Mouse (Mus musculus) adrenal gland (tissue): ENCODE data around the gene Clec16a.

Source experiments
- intact Hi-C: fragments of 180-260 bp; cut with DNase I; formaldehyde crosslinking; loops from one replicate; pipeline ENCODE4 v1.15.1; 2025

Gene Clec16a

DNA sequence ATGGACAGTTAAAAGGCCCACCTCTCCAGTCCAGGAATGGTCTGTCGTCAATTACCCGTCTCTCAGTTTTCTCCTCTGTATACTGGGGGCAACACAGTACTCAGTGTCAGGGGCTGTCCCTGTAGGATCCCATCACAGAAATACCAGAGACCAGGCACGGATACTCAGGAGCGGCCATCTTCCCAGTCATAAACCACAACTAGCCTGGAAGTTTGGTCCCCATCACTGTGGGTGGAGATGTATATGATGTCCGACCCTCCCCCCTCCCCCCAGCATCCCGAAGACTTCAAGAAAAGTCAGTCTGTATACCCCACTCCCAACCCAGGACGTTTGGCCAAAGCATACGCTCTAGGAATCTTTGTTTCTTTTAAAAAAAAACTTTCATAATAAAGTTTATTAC, 238.3 kb downstream of the Clec16a start:
- intact Hi-C loops = loop anchor here (5.0 to 10.0 kb wide), 3 partner anchors 61 to 211 kb away; no protein-coding TSS in a partner anchor

DNA sequence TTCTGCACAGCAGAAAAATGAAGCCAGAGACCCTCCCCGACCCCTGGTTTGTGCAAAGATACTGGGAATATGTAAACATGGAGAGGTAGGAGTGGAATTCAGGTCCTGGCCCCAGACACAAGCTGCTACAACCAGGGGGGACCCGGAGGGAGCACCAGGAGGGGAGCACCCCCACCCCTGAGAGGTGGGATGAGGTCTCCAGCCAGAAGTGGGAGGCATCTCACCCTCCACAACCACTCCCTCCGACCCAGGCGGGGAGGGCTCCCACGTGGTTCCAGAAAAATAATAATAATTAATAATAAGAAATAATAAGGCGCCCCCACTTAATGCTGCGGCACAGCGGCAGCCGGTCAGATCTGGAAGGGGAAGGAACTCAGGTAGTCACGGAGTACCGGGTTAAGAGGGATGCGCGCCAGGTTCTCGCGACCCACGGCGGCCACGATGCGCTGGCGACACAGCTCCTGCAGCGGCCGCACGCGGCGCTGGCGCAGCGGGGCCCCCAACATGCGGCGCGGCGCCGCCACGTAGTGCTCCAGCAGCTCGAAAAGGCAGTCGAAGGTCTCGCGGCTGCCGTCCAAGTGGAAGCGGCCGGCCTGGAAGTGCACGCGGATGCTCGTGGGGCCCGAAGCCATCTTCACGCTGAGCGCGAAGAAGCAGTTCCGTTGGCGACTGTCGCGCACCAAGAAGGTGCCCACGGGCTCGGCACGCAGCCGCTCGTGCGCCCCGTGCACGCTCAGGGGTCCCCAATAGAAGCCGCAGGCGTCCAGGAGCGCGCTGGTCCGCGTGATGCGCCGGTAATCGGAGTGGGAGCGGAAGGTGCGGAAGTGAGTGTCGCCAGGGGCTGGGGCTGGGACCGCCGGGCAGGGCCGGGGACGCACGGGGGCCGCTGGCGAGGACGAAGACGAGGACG, 239.0 kb downstream of the Clec16a start:
- intact Hi-C loops = loop anchor here (5.0 to 10.0 kb wide), 3 partner anchors 61 to 212 kb away; no protein-coding TSS in a partner anchor

DNA sequence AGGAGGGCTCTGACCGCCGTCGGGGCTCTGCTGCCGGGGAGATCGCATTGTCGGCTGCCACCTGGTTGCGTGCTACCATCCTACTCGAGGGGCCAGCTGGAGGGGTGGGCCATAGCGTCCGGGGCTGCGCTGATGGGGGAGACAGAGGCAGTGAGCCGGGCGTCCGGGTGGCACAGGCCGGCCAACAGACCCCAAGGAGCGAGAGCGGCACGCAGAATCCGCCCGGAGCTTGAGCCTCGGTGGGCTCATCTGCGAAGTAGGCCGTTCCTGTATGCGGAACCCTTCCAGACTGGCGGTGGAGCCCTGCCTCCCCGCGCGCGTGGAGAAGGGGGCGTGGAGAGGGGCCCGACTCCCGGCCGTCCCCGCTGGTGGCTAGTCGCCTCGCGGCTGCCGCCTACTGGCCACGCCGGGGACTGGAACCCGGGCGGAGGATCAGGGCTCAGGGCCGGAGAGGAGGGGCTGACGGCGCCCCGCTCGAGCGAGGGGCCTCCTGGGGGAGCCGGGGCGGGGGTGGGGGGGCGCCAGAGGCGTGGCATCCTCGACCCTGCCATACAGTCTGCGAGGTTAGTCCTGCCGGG, 239.7 kb downstream of the Clec16a start:
- intact Hi-C loops = loop anchor here (5.0 to 10.0 kb wide), 5 partner anchors 60 to 213 kb away; no protein-coding TSS in a partner anchor

DNA sequence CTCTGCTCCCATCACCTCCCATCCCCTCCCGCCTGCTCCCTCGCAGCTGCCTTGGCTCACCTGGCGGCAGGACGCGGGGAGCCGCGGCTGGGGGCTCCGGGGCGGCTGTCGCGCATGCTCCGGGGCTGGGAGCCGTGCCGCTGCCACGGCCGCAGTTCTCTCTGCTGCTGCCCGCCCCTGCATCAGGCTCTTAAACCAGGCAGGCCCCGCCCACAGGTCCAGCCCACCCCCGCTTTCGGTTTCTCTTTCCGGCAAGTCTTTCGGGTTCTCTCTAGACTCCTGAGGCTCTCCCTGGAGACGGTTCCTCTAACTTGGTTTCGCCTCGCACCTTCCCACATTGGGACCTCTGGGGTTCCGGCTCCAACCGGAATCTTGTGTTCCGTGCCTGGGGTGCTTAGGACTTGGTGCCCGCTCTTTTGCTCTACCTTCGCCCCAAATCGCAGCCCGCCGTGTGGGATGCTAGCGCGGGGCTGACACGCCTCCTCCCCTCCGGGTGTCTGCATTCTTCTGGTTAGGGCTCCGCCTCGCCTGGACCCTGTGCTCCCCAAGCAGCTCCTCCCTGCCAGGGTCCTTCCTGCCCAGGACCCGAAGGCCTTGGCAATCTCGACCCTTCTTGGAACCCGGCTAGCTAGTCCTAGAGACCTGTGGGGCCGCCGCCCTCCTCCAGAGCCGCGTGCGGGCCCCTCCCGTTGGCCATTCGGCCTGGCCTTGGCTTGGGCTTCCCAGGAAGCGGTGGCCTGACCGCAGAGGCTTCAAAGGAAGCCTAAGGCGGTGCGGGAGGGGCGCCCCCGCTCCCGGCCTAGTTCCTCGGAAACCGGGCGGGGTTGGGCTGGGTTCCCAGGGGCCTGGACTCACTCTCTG, 240.5 kb downstream of the Clec16a start, which contains the start of gene Socs1:
Gene Socs1 (minus strand): TSS at position 166 of the 861 bp plus-strand sequence.
- intact Hi-C loops = loop anchor here (5.0 to 10.0 kb wide), 3 partner anchors 59 to 143 kb away; no protein-coding TSS in a partner anchor

DNA sequence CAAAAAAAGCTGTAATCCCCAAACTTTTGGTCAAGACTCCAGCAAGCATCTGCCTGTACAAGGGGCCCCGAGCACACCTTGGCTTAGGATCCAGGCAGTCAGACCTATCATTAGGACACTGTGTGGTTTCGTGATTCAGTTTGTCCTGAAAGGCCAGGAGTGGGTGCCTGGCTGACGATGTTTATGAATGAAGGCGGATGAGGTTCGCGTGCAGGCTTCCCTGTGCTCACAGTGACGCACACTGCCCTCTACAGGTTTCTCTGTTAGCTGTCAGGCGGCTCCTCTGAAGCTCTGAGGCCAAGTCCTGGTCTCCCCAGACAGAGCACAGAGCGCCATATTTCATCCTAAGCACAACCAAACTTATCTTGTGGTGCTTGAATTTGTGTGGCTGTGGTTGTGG, 241.1 kb downstream of the Clec16a start:
- intact Hi-C loops = loop anchor here (5.0 to 10.0 kb wide), 3 partner anchors 59 to 144 kb away; no protein-coding TSS in a partner anchor

DNA sequence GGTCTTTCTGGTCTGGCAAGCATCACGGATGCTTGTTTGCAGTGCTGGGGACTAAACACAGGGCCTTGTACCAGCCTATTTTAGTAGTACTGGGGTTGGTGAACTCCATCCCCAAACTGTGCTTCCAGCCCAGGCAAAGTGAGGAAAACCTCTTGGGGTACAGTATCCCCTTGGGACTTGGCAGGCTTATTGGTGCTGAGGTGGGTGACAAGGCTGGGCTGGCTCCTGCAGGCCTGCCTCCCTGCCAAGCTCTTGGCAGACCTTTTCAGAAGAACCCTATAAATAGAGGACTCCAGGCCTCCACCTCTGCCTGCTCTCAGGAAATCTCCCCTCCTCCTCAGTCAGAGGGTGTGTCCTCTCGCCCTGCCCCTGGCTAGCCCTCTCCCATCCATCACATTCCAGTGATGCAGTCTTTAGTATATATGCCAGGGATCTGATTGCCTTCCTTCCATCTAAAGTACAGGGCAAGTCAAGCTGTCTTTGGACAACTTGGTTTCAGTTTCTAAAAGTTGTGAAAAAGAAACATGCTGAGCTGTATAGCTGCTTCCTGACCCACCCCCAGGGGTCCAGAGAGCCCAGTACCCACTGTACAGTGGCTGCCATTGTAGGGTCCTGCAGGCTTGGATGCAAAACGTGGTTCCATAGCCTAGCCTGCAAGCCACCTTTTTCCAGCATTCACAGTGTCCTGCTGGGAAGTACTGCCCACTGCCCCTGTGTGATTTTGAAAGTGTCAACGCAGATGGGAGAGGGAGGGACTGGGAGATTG, 241.8 kb downstream of the Clec16a start:
- intact Hi-C loops = loop anchor here (5.0 to 10.0 kb wide), 3 partner anchors 58 to 145 kb away; no protein-coding TSS in a partner anchor

DNA sequence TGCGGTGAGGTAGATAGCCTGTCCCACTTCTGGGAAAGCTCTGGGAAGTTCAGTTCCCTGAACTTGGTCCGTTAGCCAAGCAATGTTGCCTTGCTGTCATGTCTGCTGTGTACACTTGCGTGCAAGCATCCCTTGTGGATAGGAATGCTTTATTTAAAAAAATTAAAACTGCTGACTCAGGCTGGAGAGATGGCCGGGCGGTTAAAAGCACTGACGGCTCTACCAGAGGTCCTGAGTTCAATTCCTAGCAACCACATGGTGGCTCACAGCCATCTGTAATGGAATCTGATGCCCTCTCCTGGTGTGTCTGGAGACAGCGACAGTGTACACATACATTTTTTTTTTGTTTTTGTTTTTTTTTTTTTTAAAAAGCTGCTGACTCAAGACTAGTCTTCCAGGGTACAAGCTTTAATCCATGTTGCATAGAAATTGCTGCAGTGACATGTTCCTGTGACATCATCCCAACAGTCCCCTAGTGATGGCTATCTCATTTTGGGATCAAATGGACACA, 242.5 kb downstream of the Clec16a start:
- intact Hi-C loops = loop anchor here (5.0 to 10.0 kb wide), 3 partner anchors 57 to 145 kb away; no protein-coding TSS in a partner anchor

DNA sequence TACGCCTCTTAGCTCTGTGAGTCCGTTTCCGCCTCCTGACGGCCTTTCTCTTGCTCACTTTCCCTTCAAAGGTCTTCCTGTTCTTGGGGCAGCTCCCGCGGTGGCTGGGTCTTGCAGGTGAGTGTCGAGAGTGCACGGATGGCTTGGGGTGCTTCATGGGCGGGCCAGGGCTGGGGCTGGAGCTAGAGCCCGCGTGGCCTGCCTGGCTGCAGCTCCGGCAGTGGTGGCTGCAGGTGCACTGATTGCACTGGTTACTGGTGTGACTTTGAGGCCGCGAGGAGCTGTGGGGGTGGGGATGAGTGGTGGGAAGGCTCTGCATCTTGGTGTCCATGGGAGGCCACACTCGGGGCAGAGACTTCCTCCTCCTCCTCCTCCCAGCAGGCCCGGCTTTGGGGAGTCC, 243.1 kb downstream of the Clec16a start, which contains the start of gene Tnp2:
Gene Tnp2 (minus strand): TSS at position 390 of the 400 bp plus-strand sequence.
- intact Hi-C loops = loop anchor here (5.0 to 10.0 kb wide), 3 partner anchors 57 to 146 kb away; no protein-coding TSS in a partner anchor

DNA sequence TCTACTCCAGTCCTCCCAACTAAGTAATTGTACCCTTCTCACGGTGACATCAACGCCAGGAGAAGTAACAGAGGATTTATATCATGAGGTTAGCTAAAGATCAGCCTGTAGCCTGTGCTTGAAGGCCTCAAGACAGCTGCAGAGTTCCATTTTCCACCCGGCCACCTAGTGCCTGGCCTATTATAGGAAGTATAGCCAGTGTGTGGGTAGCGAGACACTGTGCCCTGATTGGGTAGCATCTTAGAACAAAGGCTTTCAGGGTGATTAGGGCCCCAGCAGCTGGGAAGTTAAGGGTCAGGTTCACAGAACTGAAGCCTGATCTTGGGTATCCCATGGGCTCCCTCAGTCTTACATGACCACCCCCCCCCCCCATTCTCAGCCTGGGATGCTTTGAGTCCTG, 243.7 kb downstream of the Clec16a start:
- intact Hi-C loops = loop anchor here (5.0 to 10.0 kb wide), 3 partner anchors 56 to 147 kb away; no protein-coding TSS in a partner anchor

DNA sequence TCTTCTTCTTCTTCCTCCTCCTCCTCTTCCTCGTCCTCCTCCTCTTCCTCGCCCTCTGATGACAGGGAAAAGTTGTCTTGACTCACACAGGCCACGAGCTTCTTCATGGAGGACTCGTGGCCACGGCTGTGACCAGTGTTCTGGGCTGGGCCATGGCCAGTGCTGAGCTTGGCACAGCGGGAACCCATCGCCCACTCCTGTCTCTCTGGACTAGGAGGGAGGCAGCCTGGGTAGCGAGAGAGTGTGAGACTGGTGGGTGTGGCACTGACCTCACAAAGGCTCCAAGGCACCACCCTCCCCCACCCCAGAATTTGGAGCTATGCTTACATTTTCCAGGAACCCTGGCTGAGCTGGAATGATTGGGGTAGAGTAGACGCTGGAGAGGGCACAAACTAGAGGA, 245.6 kb downstream of the Clec16a start, which contains the start of gene Prm3:
Gene Prm3 (minus strand): TSS at position 213 of the 400 bp plus-strand sequence.
- intact Hi-C loops = no loop called here
